Mouse (Mus musculus): ENCODE data around the gene Lrrc55. TPM values are rescaled to one million over a fixed set of nuclear protein-coding genes. Genes with fewer than 3 reads are reported as not detected.

The Lrrc55 gene
- polyA plus RNA-seq, 1 experiment from 2014 or later: 0.35 TPM

DNA sequence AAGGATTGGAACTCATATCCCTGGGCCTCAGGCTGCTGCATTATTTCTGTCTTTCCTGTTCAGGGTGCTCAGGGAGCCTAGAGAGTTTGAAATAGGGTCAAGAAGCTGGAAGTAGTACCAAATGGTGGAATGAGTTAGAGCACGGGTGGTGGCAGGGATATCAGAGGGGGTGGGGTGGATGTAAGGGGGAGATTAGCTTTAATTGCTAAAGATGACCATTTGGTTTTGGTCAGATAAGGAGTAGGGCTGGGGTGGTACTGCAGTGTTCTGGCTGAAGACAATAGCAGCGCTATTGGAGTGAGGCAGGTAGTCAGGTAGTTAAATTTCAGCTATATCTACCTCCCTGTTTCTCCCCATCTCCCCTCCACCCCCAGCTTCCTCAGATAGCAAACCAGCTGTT is 65.8 kb downstream of the Lrrc55 start:
- Histone ChIP-seq H3K4me1 (peaks cover 31% of the 10 kb centered on the region), H3K27ac (replicated peaks) (peak overlapping the region; percentile 37; the same call in 1 of the 2 replicates), H3K4me2 (no peak overlapping the region), H3K9me3 (no peaks in the 10 kb centered on the region), H3K27me3 (replicated peaks) (peaks cover 6% of the 10 kb centered on the region), H3K4me3 (no peak overlapping the region), H3K36me3 (no peaks in the 10 kb centered on the region), H3K9ac (no peak overlapping the region)
- WGBS: 14% methylated on average over 2 of the region's 2 CpGs
- no peak for ATAC-seq (ENCODE audit: extremely low read depth, insufficient number of reproducible peaks, low FRiP score, low TSS enrichment)

- Histone ChIP-seq H3K4me3 (no peak overlapping the region), H3K4me2 (no peak overlapping the region), H3K36me3 (no peaks in the 10 kb centered on the region), H3K4me1 (peaks cover 28% of the 10 kb centered on the region), H3K9me3 (no peaks in the 10 kb centered on the region), H3K27me3 (replicated peaks) (no peaks in the 10 kb centered on the region), H3K9ac (no peak overlapping the region), H3K27ac (replicated peaks) (peak overlapping the region; percentile 74)
- peak; percentile 31; the same call in 1 of the 2 replicates for ATAC-seq (ENCODE audit: extremely low read depth, insufficient number of reproducible peaks, low FRiP score, low TSS enrichment)
- 42% methylated on average over 6 of the region's 6 CpGs for WGBS
These were observed 67.5 kb downstream of the Lrrc55 start for GRCm38 (mm10) chr2:85129496-85129971.

GRCm38 (mm10) chr2:85123869-85124535 is 73.0 kb downstream of the Lrrc55 start:
- H3K27me3 ChIP-seq (replicated peaks): no peaks in the 10 kb centered on the region
- 9% methylated on average over 1 of the region's 1 CpGs for WGBS
- H3K4me2 ChIP-seq: no peak overlapping the region
- no peaks in the 10 kb centered on the region for H3K9me3 ChIP-seq
- no peaks in the 10 kb centered on the region; the same call in 1 of the 2 replicates for H3K4me1 ChIP-seq
- H3K4me3 ChIP-seq: no peak overlapping the region
- no peak for ATAC-seq (ENCODE audit: extremely low read depth, insufficient number of reproducible peaks, low FRiP score, low TSS enrichment)
- H3K27ac ChIP-seq (replicated peaks): no peak overlapping the region
- H3K36me3 ChIP-seq: no peaks in the 10 kb centered on the region
- H3K9ac ChIP-seq: no peak overlapping the region

DNA sequence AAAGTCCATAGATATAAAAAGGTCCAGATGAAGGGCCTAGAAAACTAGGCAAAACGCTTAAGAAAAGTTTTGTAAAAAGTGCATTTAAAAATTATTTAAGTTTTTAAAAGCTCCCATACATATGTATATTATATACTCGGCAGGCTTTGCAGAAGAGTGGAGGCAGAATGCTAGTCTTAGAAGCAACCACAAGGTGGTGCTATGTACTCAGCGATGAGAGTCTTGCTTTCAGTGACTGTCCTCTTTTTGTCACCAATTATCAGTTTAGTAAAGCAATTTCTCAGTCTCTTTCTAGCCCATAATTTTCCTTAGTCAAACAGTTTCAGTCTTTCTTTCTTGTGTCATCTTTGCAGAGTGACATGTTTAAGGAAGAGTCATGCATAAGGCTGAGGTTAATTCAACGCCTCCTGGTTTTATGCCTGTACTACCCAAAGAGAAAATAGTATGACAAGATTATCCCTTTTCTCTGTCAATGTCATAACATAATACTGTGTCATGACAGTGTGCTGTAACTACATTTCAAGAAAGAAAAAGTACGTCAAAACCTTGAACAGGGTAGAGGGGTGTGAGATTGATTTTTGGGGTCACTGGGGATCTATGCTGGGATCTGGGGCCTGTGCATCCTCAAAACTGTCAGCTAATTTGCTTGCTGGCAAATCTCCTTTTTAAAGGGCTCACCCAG is 73.7 kb downstream of the Lrrc55 start:
- Histone ChIP-seq H3K9me3 (no peaks in the 10 kb centered on the region), H3K4me3 (no peak overlapping the region), H3K27me3 (replicated peaks) (no peaks in the 10 kb centered on the region), H3K27ac (replicated peaks) (no peak overlapping the region), H3K36me3 (no peaks in the 10 kb centered on the region), H3K9ac (no peak overlapping the region), H3K4me2 (no peak overlapping the region), H3K4me1 (no peaks in the 10 kb centered on the region)
- 25% methylated on average over 5 of the region's 5 CpGs for WGBS
- no peak for ATAC-seq (ENCODE audit: extremely low read depth, insufficient number of reproducible peaks, low FRiP score, low TSS enrichment)

Other genes with a start within 250 kb of the Lrrc55 start
- gene Prg2, start 216.7 kb downstream of the Lrrc55 start, polyA plus RNA-seq (2015; fragmentation: Nextera tagmentation; extraction: Ambion mirVana): 0.79 and 1.2 TPM in 2 replicates
- 0.16 and 0.20 TPM in 2 replicates for gene Prg3, start 209.0 kb downstream of the Lrrc55 start, polyA plus RNA-seq (2015; fragmentation: Nextera tagmentation; extraction: Ambion mirVana)
- gene Ssrp1, start 160.0 kb downstream of the Lrrc55 start, polyA plus RNA-seq (2015; fragmentation: Nextera tagmentation; extraction: Ambion mirVana): 139 and 152 TPM in 2 replicates
- gene P2rx3, start 159.7 kb downstream of the Lrrc55 start, polyA plus RNA-seq (2015; fragmentation: Nextera tagmentation; extraction: Ambion mirVana): 0.31 and 0.69 TPM in 2 replicates
- gene Tnks1bp1, start 149.2 kb downstream of the Lrrc55 start, polyA plus RNA-seq (2015; fragmentation: Nextera tagmentation; extraction: Ambion mirVana): 17.4 and 21.5 TPM in 2 replicates
- gene Aplnr, start 61.0 kb downstream of the Lrrc55 start, polyA plus RNA-seq (2015; fragmentation: Nextera tagmentation; extraction: Ambion mirVana): 22.3 and 27.8 TPM in 2 replicates
- not detected in 2 replicates for gene Olfr987, start 142.1 kb upstream of the Lrrc55 start, polyA plus RNA-seq (2015; fragmentation: Nextera tagmentation; extraction: Ambion mirVana)
- gene Olfr988, start 166.0 kb upstream of the Lrrc55 start, polyA plus RNA-seq (2015; fragmentation: Nextera tagmentation; extraction: Ambion mirVana): not detected in 2 replicates
- gene Olfr992, start 212.3 kb upstream of the Lrrc55 start, polyA plus RNA-seq (2015; fragmentation: Nextera tagmentation; extraction: Ambion mirVana): not detected in 2 replicates
- gene Olfr993, start 217.7 kb upstream of the Lrrc55 start, polyA plus RNA-seq (2015; fragmentation: Nextera tagmentation; extraction: Ambion mirVana): not detected in 2 replicates
- gene Olfr994, start 239.3 kb upstream of the Lrrc55 start, polyA plus RNA-seq (2015; fragmentation: Nextera tagmentation; extraction: Ambion mirVana): not detected in 2 replicates
- gene Olfr995, start 246.4 kb upstream of the Lrrc55 start, polyA plus RNA-seq (2015; fragmentation: Nextera tagmentation; extraction: Ambion mirVana): not detected in 2 replicates